Mouse (Mus musculus) intestine, postnatal 0 days (tissue): ENCODE measurements around the gene Dnmt3a. TPM values are rescaled to one million over a fixed set of nuclear protein-coding genes. Genes with fewer than 3 reads are reported as not detected.

ENCODE experiments used
- ATAC-seq: fragments of 200-750 bp; cut with Nextera tagmentation; 2 replicates; pipeline ENCODE4 v1.8.0; 2017; ENCODE audit warnings: mild to moderate bottlenecking, moderate TSS enrichment, moderate library complexity
- H3K27ac ChIP-seq: fragments of 300-500 bp; sonication (generic); 2 replicates; pipeline ENCODE4 v1.5.1; 2014; ENCODE audit warnings: mild to moderate bottlenecking, low read depth, low read length, moderate library complexity
- H3K27me3 ChIP-seq: fragments of 300-500 bp; sonication (generic); replicated peaks from 2 replicates; pipeline ENCODE4 v1.6.1; 2014; ENCODE audit warnings: low read length, mixed read lengths; ENCODE audit not compliant: control insufficient read depth, insufficient read depth
- H3K36me3 ChIP-seq: fragments of 300-500 bp; sonication (generic); 2 replicates; pipeline ENCODE4 v1.6.1; 2014; ENCODE audit warnings: mild to moderate bottlenecking, moderate library complexity; ENCODE audit not compliant: control insufficient read depth, insufficient read depth
- H3K4me1 ChIP-seq: fragments of 300-500 bp; sonication (generic); replicated peaks from 2 replicates; pipeline ENCODE4 v1.6.1; 2014; ENCODE audit warnings: antibody characterized with exemption, low read length, mixed read lengths; ENCODE audit not compliant: control insufficient read depth, insufficient read depth
- H3K4me2 ChIP-seq: fragments of 300-500 bp; sonication (generic); replicated peaks from 2 replicates; pipeline ENCODE4 v1.6.1; 2014; ENCODE audit warnings: low read depth, mild to moderate bottlenecking, moderate library complexity
- H3K4me3 ChIP-seq: fragments of 300-500 bp; sonication (generic); 2 replicates; pipeline ENCODE4 v1.5.1; 2014; ENCODE audit warnings: low read depth, low read length
- H3K9ac ChIP-seq: fragments of 300-500 bp; sonication (generic); 2 replicates; pipeline ENCODE4 v1.6.1; 2014; ENCODE audit warnings: mild to moderate bottlenecking, low read depth, low read length
- H3K9me3 ChIP-seq: fragments of 300-500 bp; sonication (generic); 2 replicates; pipeline ENCODE4 v1.6.1; 2016; ENCODE audit warnings: mixed run types; ENCODE audit not compliant: control insufficient read depth
- CTCF ChIP-seq: sonication (generic); IDR thresholded peaks from 2 replicates; pipeline ENCODE4 v1.5.1; 2016; ENCODE audit warnings: low read depth, mild to moderate bottlenecking, control low read depth, antibody characterized with exemption, moderate library complexity
- WGBS: fragments of 180-500 bp; shearing (Covaris S2); extraction: QIAGEN DNeasy Blood & Tissue Kit; methylation state at CpG from one replicate; pipeline ENCODE4 v1.1.7; 2014; 5-methylcytosine and 5-hydroxymethylcytosine counted together
- polyA plus RNA-seq: library from polyadenylated mRNA; unstranded; fragments of >200 nt; fragmentation: Nextera tagmentation; extraction: Ambion mirVana; gene quantifications from 2 replicates; pipeline ENCODE4 v1.2.1, GENCODE M21; 2015

Dnmt3a gene
- polyA plus RNA-seq, 1 experiment from 2014 or later, result 33.9 TPM

GRCm38 (mm10) chr12:3788421-3789051 is 17.3 kb upstream of the Dnmt3a start:
- Histone ChIP-seq H3K9me3 (no peaks in the 10 kb centered on the region), H3K36me3 (no peaks in the 10 kb centered on the region), H3K27ac (no peak overlapping the region), H3K9ac (no peak overlapping the region), H3K4me1 (peaks cover 7% of the 10 kb centered on the region; the same call in 1 of the 2 replicates), H3K4me2 (no peak overlapping the region), H3K4me3 (no peak overlapping the region), H3K27me3 (no peaks in the 10 kb centered on the region)
- WGBS, result 57% methylated on average over 5 of the region's 5 CpGs
- no peak for TF ChIP-seq CTCF
- ATAC-seq, result no peak

- no peak for TF ChIP-seq CTCF
- no peak overlapping the region for H3K4me2 ChIP-seq
- no peaks in the 10 kb centered on the region for H3K36me3 ChIP-seq
- no peak for ATAC-seq
- no peaks in the 10 kb centered on the region for H3K9me3 ChIP-seq
- H3K27me3 ChIP-seq, result no peaks in the 10 kb centered on the region
- WGBS, result 62% methylated on average over 5 of the region's 5 CpGs
- no peak overlapping the region for H3K4me3 ChIP-seq
- H3K9ac ChIP-seq, result no peak overlapping the region
- no peak overlapping the region for H3K27ac ChIP-seq
- H3K4me1 ChIP-seq, result peaks cover 7% of the 10 kb centered on the region; the same call in 1 of the 2 replicates
These were observed 16.1 kb upstream of the Dnmt3a start for GRCm38 (mm10) chr12:3789626-3790185.

GRCm38 (mm10) chr12:3791257-3791656 is 14.6 kb upstream of the Dnmt3a start:
- Histone ChIP-seq H3K4me2 (peak overlapping the region; percentile 66), H3K9ac (no peak overlapping the region; the same call in 1 of the 2 replicates), H3K4me1 (peaks cover 7% of the 10 kb centered on the region; the same call in 1 of the 2 replicates), H3K4me3 (peak overlapping the region; percentile 39), H3K9me3 (no peaks in the 10 kb centered on the region), H3K27me3 (no peaks in the 10 kb centered on the region), H3K36me3 (no peaks in the 10 kb centered on the region), H3K27ac (no peak overlapping the region)
- no peak for ATAC-seq
- no peak for TF ChIP-seq CTCF
- WGBS, result 44% methylated on average over 7 of the region's 7 CpGs

- Histone ChIP-seq H3K4me2 (peak overlapping the region; percentile 66), H3K4me1 (peaks cover 7% of the 10 kb centered on the region; the same call in 1 of the 2 replicates), H3K9ac (peak overlapping the region; percentile 35; the same call in 1 of the 2 replicates), H3K4me3 (peak overlapping the region; percentile 39), H3K27ac (no peak overlapping the region), H3K9me3 (no peaks in the 10 kb centered on the region), H3K36me3 (no peaks in the 10 kb centered on the region), H3K27me3 (no peaks in the 10 kb centered on the region)
- peak; percentile 99 for TF ChIP-seq CTCF
- peak; percentile 76 for ATAC-seq
- under 1% methylated on average over 22 of the region's 22 CpGs for WGBS
These were observed 14.1 kb upstream of the Dnmt3a start for GRCm38 (mm10) chr12:3791732-3792131.

GRCm38 (mm10) chr12:3792248-3792647 is 13.6 kb upstream of the Dnmt3a start:
- no peak for TF ChIP-seq CTCF
- Histone ChIP-seq H3K9me3 (no peaks in the 10 kb centered on the region), H3K4me1 (peaks cover 4% of the 10 kb centered on the region; the same call in 1 of the 2 replicates), H3K36me3 (no peaks in the 10 kb centered on the region), H3K27me3 (no peaks in the 10 kb centered on the region), H3K27ac (no peak overlapping the region), H3K9ac (peak overlapping the region; percentile 35; the same call in 1 of the 2 replicates), H3K4me2 (peak overlapping the region; percentile 66), H3K4me3 (peak overlapping the region; percentile 39)
- 26% methylated on average over 8 of the region's 8 CpGs for WGBS
- no peak for ATAC-seq

GRCm38 (mm10) chr12:3795569-3795968 is 10.2 kb upstream of the Dnmt3a start:
- H3K9ac ChIP-seq, result no peak overlapping the region
- 32% methylated on average over 4 of the region's 4 CpGs for WGBS
- TF ChIP-seq CTCF, result no peak
- no peaks in the 10 kb centered on the region; the same call in 1 of the 2 replicates for H3K4me1 ChIP-seq
- H3K36me3 ChIP-seq, result no peaks in the 10 kb centered on the region
- no peak for ATAC-seq
- H3K27me3 ChIP-seq, result no peaks in the 10 kb centered on the region
- H3K4me3 ChIP-seq, result no peak overlapping the region
- H3K9me3 ChIP-seq, result no peaks in the 10 kb centered on the region
- no peak overlapping the region for H3K4me2 ChIP-seq
- no peak overlapping the region for H3K27ac ChIP-seq
